Comparison of ENCODE assay signal across 10 mouse cellular contexts in the genomic region with DNA sequence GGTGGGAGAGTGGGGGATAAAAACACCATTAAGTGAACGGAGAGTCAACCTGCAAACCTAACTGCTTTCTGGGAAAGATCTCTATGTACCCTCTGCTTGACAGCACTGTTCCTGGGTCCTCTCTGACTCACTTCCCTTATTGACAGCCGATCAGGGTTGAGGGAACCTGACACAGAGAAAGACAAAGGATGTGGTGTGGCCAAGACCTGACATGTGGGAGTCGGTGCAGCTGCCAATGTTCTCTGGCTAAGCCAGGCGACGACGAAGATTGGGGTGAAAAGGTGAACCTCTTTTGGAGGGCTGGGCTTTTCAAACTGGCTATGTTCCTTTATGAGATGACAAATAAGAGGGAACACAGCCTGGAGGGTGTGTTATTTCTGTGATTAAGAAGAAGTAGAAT.
DNase-seq lines count a peak whose midpoint lies in the region; TF ChIP-seq lines count a peak whose summit lies in the region.
"Had no signal": no experiment of that assay in that cellular context is flagged by ENCODE, and none has a peak within 500 bp of the region (broad histone marks: within the 10 kb centered on the region; RNA-seq: fewer than 3 reads in every experiment).

No protein-coding gene starts in this region.

- TF ChIP-seq CTCF in spleen, adult 2 months (IDR thresholded peaks at IDR 0.05; ENCODE audit: extremely low read depth, insufficient read depth, insufficient read length, insufficient replicate concordance), result no peak

- peak; percentile 6 to 21 for DNase-seq in spleen, adult 2 months (ENCODE audit: low read depth in 1 of 2, low spot score in 2 of 2)
- DNase-seq in spleen, postnatal 14 days (ENCODE audit: low spot score in 2 of 2), result no peak
- DNase-seq in embryo, embryonic 11 days, result peak; percentile 14
- peak; percentile 11 for DNase-seq in lung, postnatal 14 days
- peak; percentile 35 for DNase-seq in thymus, postnatal 25 days
- no peak for DNase-seq in adrenal gland, postnatal 25 days
- no peak for DNase-seq in right cerebral cortex, adult 18-20 months
- DNase-seq in layer of hippocampus, adult 11-12 months (ENCODE audit: low spot score), result no peak
- DNase-seq: left cerebral cortex, postnatal 4 days; midbrain, embryonic 14.5 days had no signal

- no peaks in the 10 kb centered on the region for H3K36me3 ChIP-seq in spleen, adult 2 months (ENCODE audit: control insufficient read depth, insufficient read depth, low read length)

- H3K4me1 ChIP-seq in spleen, adult 2 months (ENCODE audit: control insufficient read depth, insufficient read depth, insufficient read length), result 0 out of 2 replicates have a peak, but pooled peaks cover 4% of the 10 kb centered on the region

- H3K27me3 ChIP-seq in spleen, adult 2 months (ENCODE audit: control insufficient read depth, insufficient read depth, low read length), result no peaks in the 10 kb centered on the region

- 21% methylated on average over 6 of the region's 6 CpGs for WGBS in spleen, adult 2 months

- no peak for TF ChIP-seq POLR2A in spleen, adult 2 months (IDR thresholded peaks at IDR 0.05; ENCODE audit: low read depth, low read length)

- H3K27ac ChIP-seq in spleen, adult 2 months (ENCODE audit: insufficient read depth, low read length), result no peak overlapping the region

- H3K4me3 ChIP-seq in spleen, adult 2 months (ENCODE audit: extremely low read depth, insufficient read depth, insufficient read length), result no peak overlapping the region

Comparison
In these comparisons a context has a peak if more than half of its experiments do, and no peak if none do; other contexts are left out.
1. DNase-seq: peak in spleen, adult 2 months (2 of 2), embryo, embryonic 11 days (single experiment), lung, postnatal 14 days (single experiment) and thymus, postnatal 25 days (single experiment); none in spleen, postnatal 14 days (0 of 2), adrenal gland, postnatal 25 days (single experiment), right cerebral cortex, adult 18-20 months (single experiment) and layer of hippocampus, adult 11-12 months (single experiment).